Mouse (Mus musculus) Patski (cell line): ENCODE results near the gene Gpbar1. TPM values are rescaled to one million over a fixed set of nuclear protein-coding genes. Genes with fewer than 3 reads are reported as not detected.
"Not testable (repeated sequence)": the region's sequence is repeated elsewhere in the genome, so short reads cannot be mapped to it uniquely, and the experiment has no call there.

Experiments
- ATAC-seq: fragments of 100-300 bp; one replicate; pipeline ENCODE4 v1.8.0; 2021
- CTCF ChIA-PET: fragments of 350-600 bp; sonication (Branson Sonifier 250); formaldehyde crosslinking; loops from one replicate; lab custom pipeline; 2022; ENCODE audit warnings: inconsistent platforms; lab: Charles Lee
- POLR2A ChIA-PET: fragments of 350-600 bp; sonication (Branson Sonifier 250); formaldehyde crosslinking; loops from one replicate; lab custom pipeline; 2022; ENCODE audit warnings: antibody characterized with exemption, inconsistent platforms; lab: Charles Lee
- DNase-seq: peaks from one replicate; pipeline ENCODE4 v3.0.0-alpha.2; 2011; ENCODE audit warnings: low read depth, low spot score
- H3K27me3 ChIP-seq: fragments of 371-371 bp; one replicate; pipeline ENCODE4 v1.5.1; 2021
- CTCF ChIP-seq: fragments of 100-300 bp; IDR thresholded peaks from one replicate; pipeline ENCODE4 v1.5.1; 2021
- in situ Hi-C: fragments of 300-500 bp; cut with MboI; formaldehyde crosslinking; loops from 3 replicates; pipeline ENCODE4 v1.11.1; 2018; ENCODE audit warnings: low pct_unique_long_range_greater_than_20kb, mixed read lengths
- polyA plus RNA-seq: library from polyadenylated mRNA; unstranded; gene quantifications from one replicate; pipeline ENCODE4 v1.2.3, GENCODE M21; 2021

The Gpbar1 gene
- polyA plus RNA-seq, 1 experiment from 2014 or later = 1.7 TPM

- ATAC-seq = no peak
These were observed 31.4 kb downstream of the Gpbar1 start for GRCm38 (mm10) chr1:74309767-74310166.

GRCm38 (mm10) chr1:74313049-74313692, 34.8 kb downstream of the Gpbar1 start:
- peak; percentile 86 for TF ChIP-seq CTCF
- no peaks in the 10 kb centered on the region for H3K27me3 ChIP-seq
- in situ Hi-C loops = loop anchor here (5.0 kb wide), 2 partner anchors 49 to 134 kb away; partner anchors contain the start of gene Catip
- ATAC-seq (no peak), DNase-seq (no peak)
- POLR2A ChIA-PET = no interaction called here
- CTCF ChIA-PET = interaction anchor here (0.6 to 3.7 kb wide), 9 partner anchors 15 to 107 kb away, joined by 3 to 18 read pairs (median 4); partner anchors contain the start of gene Catip

More at GRCm38 (mm10) chr1:74309767-74310166, 31.4 kb downstream of the Gpbar1 start:
- ChIA-PET POLR2A (no interaction called here), CTCF (interaction anchor here (1.3 to 1.8 kb wide), 2 partner anchors 12 to 23 kb away, joined by 4 to 6 read pairs; no protein-coding TSS in a partner anchor)
- no peak for DNase-seq
- no peaks in the 10 kb centered on the region for H3K27me3 ChIP-seq
- in situ Hi-C loops = loop anchor here (5.0 kb wide), 2 partner anchors 53 to 138 kb away; partner anchors contain the start of gene Catip
- no peak for TF ChIP-seq CTCF

GRCm38 (mm10) chr1:74314796-74315195, 36.4 kb downstream of the Gpbar1 start:
- H3K27me3 ChIP-seq = no peaks in the 10 kb centered on the region
- in situ Hi-C loops = loop anchor here (5.0 kb wide), 2 partner anchors 48 to 133 kb away; partner anchors contain the start of gene Catip
- ATAC-seq (no peak), DNase-seq (no peak)
- no peak for TF ChIP-seq CTCF
- CTCF ChIA-PET = interaction anchor here (3.5 to 3.7 kb wide), 2 partner anchors 13 to 47 kb away, joined by 9 to 18 read pairs; partner anchors contain the start of gene Catip
- POLR2A ChIA-PET = interaction anchor here (0.8 kb wide), 1 partner anchor 83 kb away, joined by 5 read pairs; no protein-coding TSS in a partner anchor

- POLR2A ChIA-PET = no interaction called here
- in situ Hi-C loops = no loop called here
These were observed 37.9 kb downstream of the Gpbar1 start for GRCm38 (mm10) chr1:74316114-74316827.

GRCm38 (mm10) chr1:74318711-74319110, 40.4 kb downstream of the Gpbar1 start:
- DNase-seq (no peak), ATAC-seq (no peak)
- POLR2A ChIA-PET = no interaction called here
- no peak for TF ChIP-seq CTCF
- in situ Hi-C loops = no loop called here
- CTCF ChIA-PET = no interaction called here
- H3K27me3 ChIP-seq = no peaks in the 10 kb centered on the region

More at GRCm38 (mm10) chr1:74316114-74316827, 37.9 kb downstream of the Gpbar1 start:
- CTCF ChIA-PET = no interaction called here
- no peak for TF ChIP-seq CTCF
- no peak for DNase-seq
- ATAC-seq = no peak
- H3K27me3 ChIP-seq = no peaks in the 10 kb centered on the region

GRCm38 (mm10) chr1:74321396-74321795, 43.0 kb downstream of the Gpbar1 start:
- H3K27me3 ChIP-seq = no peaks in the 10 kb centered on the region
- ATAC-seq = no peak
- POLR2A ChIA-PET = no interaction called here
- TF ChIP-seq CTCF = no peak
- in situ Hi-C loops = no loop called here
- CTCF ChIA-PET = no interaction called here
- DNase-seq = no peak

GRCm38 (mm10) chr1:74326916-74327315, 48.6 kb downstream of the Gpbar1 start:
- DNase-seq, ATAC-seq, POLR2A ChIA-PET, H3K27me3 ChIP-seq, in situ Hi-C loops: not testable (repeated sequence)
- TF ChIP-seq CTCF = peak; percentile 67
- CTCF ChIA-PET = interaction anchor here (1.0 to 2.1 kb wide), 2 partner anchors 14 to 24 kb away, joined by 3 to 9 read pairs; no protein-coding TSS in a partner anchor

Other genes with a start within 250 kb of the Gpbar1 start
- 393 TPM for gene Tns1, start 154.1 kb upstream of the Gpbar1 start, polyA plus RNA-seq
- 0.72 TPM for gene Rufy4, start 153.0 kb upstream of the Gpbar1 start, polyA plus RNA-seq
- gene Cxcr2, start 124.6 kb upstream of the Gpbar1 start, polyA plus RNA-seq = 0.01 TPM
- gene Cxcr1, start 83.9 kb upstream of the Gpbar1 start, polyA plus RNA-seq = not detected
- gene Arpc2, start 42.5 kb upstream of the Gpbar1 start, polyA plus RNA-seq = 419 TPM
- gene Aamp, start 6.2 kb downstream of the Gpbar1 start, polyA plus RNA-seq = 257 TPM
- 158 TPM for gene Pnkd, start 6.4 kb downstream of the Gpbar1 start, polyA plus RNA-seq
- 28.0 TPM for gene Tmbim1, start 27.1 kb downstream of the Gpbar1 start, polyA plus RNA-seq
- 2.2 TPM for gene Catip, start 83.6 kb downstream of the Gpbar1 start, polyA plus RNA-seq
- 0.10 TPM for gene Slc11a1, start 96.6 kb downstream of the Gpbar1 start, polyA plus RNA-seq
- gene Ctdsp1, start 113.0 kb downstream of the Gpbar1 start, polyA plus RNA-seq = 81.9 TPM
- gene Vil1, start 130.8 kb downstream of the Gpbar1 start, polyA plus RNA-seq = 0.13 TPM
- 43.5 TPM for gene Cnot9, start 227.5 kb downstream of the Gpbar1 start, polyA plus RNA-seq